Mouse (Mus musculus) cerebellum, adult 2 months (tissue): Measurements from ENCODE around the gene Jam3.

Source experiments
- CTCF ChIP-seq: fragments of 200-500 bp; IDR thresholded peaks from 2 replicates; pipeline ENCODE4 v1.5.1; 2011; ENCODE audit warnings: low read depth, mild to moderate bottlenecking, control low read depth, low read length, moderate library complexity, borderline replicate concordance; ENCODE audit not compliant: insufficient read depth
- POLR2A ChIP-seq: fragments of 200-500 bp; IDR thresholded peaks from 2 replicates; pipeline ENCODE4 v1.6.1; 2011; ENCODE audit warnings: low read length, control low read depth, borderline replicate concordance; ENCODE audit not compliant: insufficient read depth

- TF ChIP-seq CTCF (no peak), POLR2A (no peak)
Measured at GRCm38 (mm10) chr9:27204201-27204600, 49.0 kb upstream of the Jam3 start.
